Mouse (Mus musculus) limb, embryonic 11.5 days (tissue): Measurements from ENCODE around the gene Gm13276. TPM values are rescaled to one million over a fixed set of nuclear protein-coding genes. Genes with fewer than 3 reads are reported as not detected.
A peak's percentile ranks its signal among the peaks of the same experiment; 100 is the strongest.
"Not testable (repeated sequence)": the region's sequence is repeated elsewhere in the genome, so short reads cannot be mapped to it uniquely, and the experiment has no call there.

Source experiments
- ATAC-seq: fragments of 200-750 bp; cut with Nextera tagmentation; 2 replicates; pipeline ENCODE4 v1.8.0; 2017; ENCODE audit warnings: low read depth; ENCODE audit not compliant: insufficient number of reproducible peaks, low FRiP score, low TSS enrichment
- DNase-seq: peaks from one replicate; pipeline ENCODE4 v3.0.0-alpha.2; 2015; ENCODE audit warnings: low spot score
- H3K27ac ChIP-seq: fragments of 300-500 bp; sonication (generic); replicated peaks from 2 replicates; pipeline ENCODE4 v1.5.1; 2014; ENCODE audit warnings: low read depth, mild to moderate bottlenecking, low read length
- H3K27me3 ChIP-seq: fragments of 300-500 bp; sonication (generic); 2 replicates; pipeline ENCODE4 v1.6.1; 2014; ENCODE audit warnings: mild to moderate bottlenecking, low read length, mixed read lengths; ENCODE audit not compliant: control insufficient read depth, insufficient read depth
- H3K36me3 ChIP-seq: fragments of 300-500 bp; sonication (generic); 2 replicates; pipeline ENCODE4 v1.6.1; 2014; ENCODE audit warnings: mild to moderate bottlenecking, low read length, moderate library complexity, mixed read lengths; ENCODE audit not compliant: control insufficient read depth, insufficient read depth
- H3K4me1 ChIP-seq: fragments of 300-500 bp; sonication (generic); 2 replicates; pipeline ENCODE4 v1.6.1; 2014; ENCODE audit warnings: low read length, mixed read lengths; ENCODE audit not compliant: control insufficient read depth, insufficient read depth
- H3K4me2 ChIP-seq: fragments of 300-500 bp; sonication (generic); 2 replicates; pipeline ENCODE4 v1.6.1; 2014; ENCODE audit warnings: low read depth, mild to moderate bottlenecking, moderate library complexity; ENCODE audit not compliant: severe bottlenecking
- H3K4me3 ChIP-seq: fragments of 300-500 bp; sonication (generic); 2 replicates; pipeline ENCODE4 v1.5.1; 2014; ENCODE audit warnings: low read depth, low read length
- H3K9ac ChIP-seq: fragments of 300-500 bp; sonication (generic); 2 replicates; pipeline ENCODE4 v1.6.1; 2014; ENCODE audit warnings: mild to moderate bottlenecking, low read length
- H3K9me3 ChIP-seq: fragments of 300-500 bp; sonication (generic); 2 replicates; pipeline ENCODE4 v1.6.1; 2016; ENCODE audit warnings: low read length; ENCODE audit not compliant: control insufficient read depth
- WGBS: fragments of 180-500 bp; shearing (Covaris S2); extraction: QIAGEN DNeasy Blood & Tissue Kit; methylation state at CpG from one replicate; pipeline ENCODE4 v1.1.7; 2014; 5-methylcytosine and 5-hydroxymethylcytosine counted together
- polyA plus RNA-seq: library from polyadenylated mRNA; unstranded; fragments of >200 nt; fragmentation: Nextera tagmentation; extraction: Ambion mirVana; gene quantifications from 2 replicates; pipeline ENCODE4 v1.2.1, GENCODE M21; 2014

Gene Gm13276
- not detected in 2 replicates for polyA plus RNA-seq

- not testable (repeated sequence) for H3K4me3 ChIP-seq, DNase-seq, H3K9ac ChIP-seq, H3K36me3 ChIP-seq, H3K9me3 ChIP-seq, ATAC-seq, H3K27ac ChIP-seq, H3K27me3 ChIP-seq, H3K4me2 ChIP-seq, H3K4me1 ChIP-seq
- no CpG with 5 or more reads among the region's 27 CpGs for WGBS
Measured at GRCm38 (mm10) chr4:88785409-88785808, at the start of gene Gm13276. Gene Gm13276, plus strand, starts transcription at chr4:88785709.

GRCm38 (mm10) chr4:88738480-88738879 is 47.0 kb upstream of the Gm13276 start:
- DNase-seq (peak; percentile 89), ATAC-seq (no peak)
- Histone ChIP-seq H3K4me2 (no peak overlapping the region), H3K27ac (no peak overlapping the region), H3K9ac (no peak overlapping the region), H3K4me1 (no peaks in the 10 kb centered on the region), H3K4me3 (no peak overlapping the region), H3K27me3 (no peaks in the 10 kb centered on the region), H3K9me3 (no peaks in the 10 kb centered on the region), H3K36me3 (no peaks in the 10 kb centered on the region)
- 5% methylated on average over 2 of the region's 2 CpGs for WGBS

GRCm38 (mm10) chr4:88739036-88739435 is 46.5 kb upstream of the Gm13276 start:
- H3K4me3 ChIP-seq = no peak overlapping the region
- no peaks in the 10 kb centered on the region for H3K9me3 ChIP-seq
- no peaks in the 10 kb centered on the region for H3K36me3 ChIP-seq
- no peaks in the 10 kb centered on the region for H3K4me1 ChIP-seq
- H3K4me2 ChIP-seq = no peak overlapping the region
- WGBS = 85% methylated on average over 6 of the region's 6 CpGs
- ATAC-seq = no peak
- no peak overlapping the region for H3K27ac ChIP-seq
- DNase-seq = no peak
- H3K27me3 ChIP-seq = no peaks in the 10 kb centered on the region
- H3K9ac ChIP-seq = no peak overlapping the region

- no peak overlapping the region for H3K27ac ChIP-seq
- DNase-seq = no peak
- H3K9me3 ChIP-seq = no peaks in the 10 kb centered on the region
- no peak overlapping the region for H3K4me2 ChIP-seq
- H3K4me3 ChIP-seq = no peak overlapping the region
- ATAC-seq = no peak
- no peak overlapping the region for H3K9ac ChIP-seq
- no peaks in the 10 kb centered on the region for H3K4me1 ChIP-seq
- 95% methylated on average over 4 of the region's 4 CpGs for WGBS
- no peaks in the 10 kb centered on the region for H3K36me3 ChIP-seq
- H3K27me3 ChIP-seq = no peaks in the 10 kb centered on the region
Measured at GRCm38 (mm10) chr4:88741426-88741825, 44.1 kb upstream of the Gm13276 start.

- no peak overlapping the region for H3K4me3 ChIP-seq
- DNase-seq = no peak
- H3K27me3 ChIP-seq = no peaks in the 10 kb centered on the region
- no peak overlapping the region for H3K27ac ChIP-seq
- no peak for ATAC-seq
- no peak overlapping the region for H3K9ac ChIP-seq
- 72% methylated on average over 7 of the region's 7 CpGs for WGBS
- H3K9me3 ChIP-seq = no peaks in the 10 kb centered on the region
- no peaks in the 10 kb centered on the region for H3K4me1 ChIP-seq
- no peak overlapping the region for H3K4me2 ChIP-seq
- H3K36me3 ChIP-seq = no peaks in the 10 kb centered on the region
Measured at GRCm38 (mm10) chr4:88742771-88743371, 42.6 kb upstream of the Gm13276 start.

GRCm38 (mm10) chr4:88744207-88744606 is 41.3 kb upstream of the Gm13276 start:
- 80% methylated on average over 3 of the region's 3 CpGs for WGBS
- no peak overlapping the region for H3K4me3 ChIP-seq
- DNase-seq (no peak), ATAC-seq (no peak)
- no peaks in the 10 kb centered on the region for H3K36me3 ChIP-seq
- no peak overlapping the region for H3K4me2 ChIP-seq
- no peaks in the 10 kb centered on the region for H3K27me3 ChIP-seq
- H3K9ac ChIP-seq = no peak overlapping the region
- H3K9me3 ChIP-seq = no peaks in the 10 kb centered on the region
- H3K4me1 ChIP-seq = no peaks in the 10 kb centered on the region
- no peak overlapping the region for H3K27ac ChIP-seq

- H3K27ac ChIP-seq = no peak overlapping the region
- DNase-seq (no peak), ATAC-seq (no peak)
- WGBS = 29% methylated on average over 6 of the region's 6 CpGs
- no peak overlapping the region for H3K9ac ChIP-seq
- no peaks in the 10 kb centered on the region for H3K4me1 ChIP-seq
- no peaks in the 10 kb centered on the region for H3K27me3 ChIP-seq
- no peak overlapping the region for H3K4me2 ChIP-seq
- H3K4me3 ChIP-seq = no peak overlapping the region
- H3K36me3 ChIP-seq = no peaks in the 10 kb centered on the region
- no peaks in the 10 kb centered on the region for H3K9me3 ChIP-seq
Measured at GRCm38 (mm10) chr4:88749926-88750325, 35.6 kb upstream of the Gm13276 start.

GRCm38 (mm10) chr4:88754818-88755340 is 30.6 kb upstream of the Gm13276 start, which contains the start of gene Gm13271:
Gene Gm13271, plus strand, starts transcription at chr4:88754868.
- H3K27me3 ChIP-seq, H3K36me3 ChIP-seq, H3K4me1 ChIP-seq, H3K27ac ChIP-seq, H3K9me3 ChIP-seq, DNase-seq, H3K4me2 ChIP-seq, H3K9ac ChIP-seq, H3K4me3 ChIP-seq, ATAC-seq: not testable (repeated sequence)
- WGBS = 74% methylated on average over 14 of the region's 15 CpGs
